Mouse (Mus musculus): ENCODE data around the gene Hoxd3.

GRCm38 (mm10) chr2:74751861-74752260, 40.1 kb downstream of the Hoxd3 start:
- TF ChIP-seq CTCF (IDR thresholded peaks at IDR 0.05; ENCODE audit: low read depth) (no peak), EP300 (optimal IDR thresholded peaks at IDR 0.05) (no peak)

All from stomach, postnatal 0 days (tissue).